In the genomic region with DNA sequence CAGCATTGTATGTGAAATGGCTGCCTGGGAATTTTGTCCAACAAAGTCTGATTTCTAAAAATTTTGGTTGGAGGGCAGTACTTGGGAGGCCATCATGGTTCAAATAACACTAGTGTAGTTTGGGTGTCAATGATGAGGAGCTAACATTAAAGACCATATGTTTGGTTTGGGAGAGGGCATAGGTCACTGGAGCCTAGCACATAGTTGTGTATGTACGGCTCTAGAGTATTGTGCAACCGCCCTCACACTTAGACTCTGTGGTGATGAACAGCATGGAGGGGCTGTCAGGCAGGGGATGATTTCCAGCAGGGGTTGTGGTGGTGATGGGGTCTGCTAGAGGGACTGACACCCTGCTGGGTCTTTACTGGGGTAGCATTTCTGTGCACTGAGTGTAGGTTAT, we compare ENCODE assay signal across 25 mouse cellular contexts.
"Had no signal": no experiment of that assay in that cellular context is flagged by ENCODE, and none has a peak within 500 bp of the region (broad histone marks: within the 10 kb centered on the region; RNA-seq: fewer than 3 reads in every experiment).

No protein-coding gene starts in this region.

- H3K4me1 ChIP-seq: heart, embryonic 13.5 days; heart, embryonic 15.5 days; hindbrain, embryonic 13.5 days; hindbrain, embryonic 15.5 days; kidney, embryonic 15.5 days; limb, embryonic 13.5 days; limb, embryonic 15.5 days had no signal

- H3K9me3 ChIP-seq: heart, embryonic 13.5 days; heart, embryonic 15.5 days; hindbrain, embryonic 13.5 days; hindbrain, embryonic 15.5 days; kidney, embryonic 15.5 days; limb, embryonic 13.5 days; limb, embryonic 15.5 days had no signal

- H3K27me3 ChIP-seq: heart, embryonic 13.5 days; heart, embryonic 15.5 days; hindbrain, embryonic 13.5 days; hindbrain, embryonic 15.5 days; kidney, embryonic 15.5 days; limb, embryonic 13.5 days; limb, embryonic 15.5 days had no signal

- H3K27ac ChIP-seq: heart, adult 2 months; heart, embryonic 13.5 days; heart, embryonic 15.5 days; hindbrain, embryonic 13.5 days; hindbrain, embryonic 15.5 days; hindbrain, postnatal 0 days; kidney, embryonic 15.5 days; kidney, postnatal 0 days; limb, embryonic 13.5 days; limb, embryonic 15.5 days had no signal

- H3K4me3 ChIP-seq: heart, adult 2 months; heart, embryonic 13.5 days; heart, embryonic 15.5 days; hindbrain, embryonic 13.5 days; hindbrain, embryonic 15.5 days; kidney, embryonic 15.5 days; limb, embryonic 13.5 days; limb, embryonic 15.5 days had no signal

- H3K4me2 ChIP-seq: heart, embryonic 11.5 days; heart, embryonic 13.5 days; heart, embryonic 15.5 days; hindbrain, embryonic 13.5 days; hindbrain, embryonic 15.5 days; kidney, embryonic 15.5 days; limb, embryonic 13.5 days; limb, embryonic 15.5 days had no signal

- ATAC-seq: forebrain, postnatal 0 days; hindbrain, postnatal 0 days; intestine, embryonic 16.5 days had no signal

- H3K9ac ChIP-seq: forebrain, postnatal 0 days; heart, embryonic 13.5 days; heart, embryonic 15.5 days; hindbrain, embryonic 13.5 days; hindbrain, embryonic 15.5 days; kidney, embryonic 15.5 days; limb, embryonic 13.5 days; limb, embryonic 15.5 days had no signal

- DNase-seq: forebrain, postnatal 0 days; gastrocnemius, postnatal 14 days; gastrocnemius, postnatal 36 days; heart, adult 2 months; heart, postnatal 14 days; heart, postnatal 36 days; kidney, adult 11 months; kidney, adult 2 months; kidney, adult 9 months; kidney, postnatal 14 days; kidney, postnatal 36 days; layer of hippocampus, adult 9-11 months; layer of hippocampus, postnatal 36 days; left cerebral cortex, postnatal 4 days had no signal

- H3K36me3 ChIP-seq: heart, embryonic 13.5 days; heart, embryonic 15.5 days; hindbrain, embryonic 13.5 days; hindbrain, embryonic 15.5 days; kidney, embryonic 15.5 days; limb, embryonic 13.5 days; limb, embryonic 15.5 days had no signal
